7 mouse cellular contexts compared by ENCODE assay signal in the genomic region with DNA sequence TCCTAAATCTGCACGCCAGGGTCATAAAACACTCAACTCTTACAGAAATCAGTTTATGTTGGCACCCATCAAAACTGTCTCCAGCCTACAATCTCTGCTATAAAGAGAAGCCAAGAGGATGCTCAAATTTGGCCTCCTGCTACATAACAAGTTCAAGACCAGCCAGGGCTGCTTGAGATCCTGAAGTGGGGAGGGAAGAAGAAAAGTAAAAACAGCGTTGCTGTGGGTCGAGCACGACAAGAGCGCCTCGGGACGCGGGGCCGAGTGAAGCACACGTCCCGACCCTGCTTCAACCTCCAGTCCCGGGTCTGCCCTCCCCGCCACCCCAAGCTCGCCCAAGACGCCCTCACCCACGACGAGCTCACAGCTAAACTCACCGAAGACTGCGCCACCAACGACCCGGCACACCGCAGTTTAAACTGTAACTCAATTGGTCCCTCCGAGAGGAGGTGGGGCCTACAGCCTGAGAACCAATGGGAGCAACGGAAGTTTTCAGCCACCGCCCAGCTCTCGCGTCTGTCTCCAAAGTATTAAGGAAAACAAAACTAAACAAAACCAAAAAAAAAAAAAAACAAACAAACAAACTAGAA. TPM values are rescaled to one million over a fixed set of nuclear protein-coding genes. Genes with fewer than 3 reads are reported as not detected.
A peak's percentile ranks its signal among the peaks of the same experiment; 100 is the strongest.
DNase-seq lines count a peak whose midpoint lies in the region; ATAC-seq and TF ChIP-seq lines count a peak whose summit lies in the region.

A gene (minus strand): TSS at position 428 of the 590 bp plus-strand sequence.

- H3K4me1 ChIP-seq in intestine, embryonic 16.5 days (ENCODE audit: control insufficient read depth, insufficient read depth, low read length) = peaks cover 9% of the 10 kb centered on the region; the same call in 1 of the 2 replicates
- H3K4me1 ChIP-seq in midbrain, embryonic 12.5 days = peaks cover 7% of the 10 kb centered on the region; the same call in 1 of the 2 replicates
- H3K4me1 ChIP-seq in small intestine, adult 2 months (ENCODE audit: control insufficient read depth, insufficient read depth, insufficient read length, low read length) = peaks cover 6% of the 10 kb centered on the region; the same call in 1 of the 2 replicates

- peak within 1 kb of the TSS; percentile 54 for H3K4me2 ChIP-seq in intestine, embryonic 16.5 days (ENCODE audit: low read depth, low read length)
- peak within 1 kb of the TSS; percentile 55 for H3K4me2 ChIP-seq in midbrain, embryonic 12.5 days (replicated peaks)

- peak; percentile 86 for TF ChIP-seq POLR2A in small intestine, adult 2 months (IDR thresholded peaks at IDR 0.05; ENCODE audit: low read depth, low read length)

- no peak for TF ChIP-seq CTCF in small intestine, adult 2 months (IDR thresholded peaks at IDR 0.05; ENCODE audit: extremely low read depth, insufficient read length, insufficient replicate concordance, low read depth, low read length)

- peak within 1 kb of the TSS; percentile 53; the same call in 1 of the 2 replicates for H3K27ac ChIP-seq in intestine, embryonic 16.5 days (ENCODE audit: low read length)
- H3K27ac ChIP-seq in midbrain, embryonic 12.5 days (replicated peaks) = 0 out of 2 replicates have a peak within 1 kb of the TSS, but pooled peaks have one; percentile 30
- peak within 1 kb of the TSS; percentile 28 for H3K27ac ChIP-seq in small intestine, adult 2 months (ENCODE audit: insufficient read depth, low read depth, low read length)

- peak within 1 kb of the TSS; percentile 79 for H3K9ac ChIP-seq in intestine, embryonic 16.5 days (ENCODE audit: low read depth, low read length)
- peak within 1 kb of the TSS; percentile 55 for H3K9ac ChIP-seq in midbrain, embryonic 12.5 days (replicated peaks)

- H3K36me3 ChIP-seq in intestine, embryonic 16.5 days (ENCODE audit: control insufficient read depth, insufficient read depth, low read length) = no peaks in the 10 kb centered on the region; the same call in 1 of the 2 replicates
- H3K36me3 ChIP-seq in midbrain, embryonic 12.5 days = no peaks in the 10 kb centered on the region
- peaks cover 5% of the 10 kb centered on the region; the same call in 1 of the 2 replicates for H3K36me3 ChIP-seq in small intestine, adult 2 months (ENCODE audit: control insufficient read depth, insufficient read depth, low read length)

- ATAC-seq in intestine, embryonic 16.5 days = peak; percentile 98
- ATAC-seq in midbrain, embryonic 12.5 days (ENCODE audit: low FRiP score, low read depth) = peak; percentile 97

- peak within 1 kb of the TSS; percentile 64 for H3K4me3 ChIP-seq in intestine, embryonic 16.5 days (ENCODE audit: low read length)
- H3K4me3 ChIP-seq in midbrain, embryonic 12.5 days = peak within 1 kb of the TSS; percentile 61
- peak within 1 kb of the TSS; percentile 95 for H3K4me3 ChIP-seq in small intestine, adult 2 months (ENCODE audit: low read depth, low read length)

- 2% methylated on average over 27 of the region's 27 CpGs for WGBS in intestine, embryonic 16.5 days
- WGBS in midbrain, embryonic 12.5 days = 4% methylated on average over 27 of the region's 27 CpGs
- WGBS in small intestine, adult 2 months = 1% methylated on average over 27 of the region's 27 CpGs

- no peaks in the 10 kb centered on the region for H3K9me3 ChIP-seq in intestine, embryonic 16.5 days (ENCODE audit: control insufficient read depth, low read length)
- peaks cover 2% of the 10 kb centered on the region; the same call in 1 of the 2 replicates for H3K9me3 ChIP-seq in midbrain, embryonic 12.5 days

- H3K27me3 ChIP-seq in intestine, embryonic 16.5 days (replicated peaks; ENCODE audit: control insufficient read depth, insufficient read depth, low read length) = no peaks in the 10 kb centered on the region
- no peaks in the 10 kb centered on the region for H3K27me3 ChIP-seq in midbrain, embryonic 12.5 days
- H3K27me3 ChIP-seq in small intestine, adult 2 months (ENCODE audit: control insufficient read depth, insufficient read depth, low read length) = no peaks in the 10 kb centered on the region

- intact Hi-C loops in left cerebral cortex, postnatal 4 days (cut with DNase I) = no loop called here

- DNase-seq in adrenal gland, adult 8-10 months = peak; percentile 81
- peak; percentile 78 for DNase-seq in embryo, embryonic 9.5 days (ENCODE audit: extremely low spot score)
- peak; percentile 47 to 76 for DNase-seq in gastrocnemius, postnatal 4 days (ENCODE audit: low spot score in 2 of 2)
- DNase-seq in left cerebral cortex, postnatal 4 days = peak; percentile 70

RNA-seq across cellular contexts. Expression of the gene that starts here (rescaled TPM):
- total RNA-seq in adrenal gland, adult 8-10 months (2022) = 10 to 100 TPM; 41.3 to 59.5 (median 53.1) TPM
- total RNA-seq in gastrocnemius, postnatal 4 days (2021) = 10 to 100 TPM; 25.7 to 25.9 TPM
- polyA plus RNA-seq in intestine, embryonic 16.5 days (2015; fragmentation: Nextera tagmentation; extraction: Ambion mirVana) = 61.2 and 65.5 TPM in 2 replicates
- 10 to 100 TPM; 12.5 to 14.0 TPM for total RNA-seq in left cerebral cortex, postnatal 4 days (2021)
- polyA plus RNA-seq in midbrain, embryonic 12.5 days (2016; fragmentation: Nextera tagmentation; extraction: Ambion mirVana) = 73.3 and 76.1 TPM in 2 replicates
- polyA plus RNA-seq in small intestine, adult 2 months (2012; rRNA removed) = 6.7 and 7.5 TPM in 2 replicates

Comparison
In these comparisons a context has a peak if more than half of its experiments do, and no peak if none do; other contexts are left out.
1. Peak in every context shown above with its lines: DNase-seq, ATAC-seq, H3K4me3 ChIP-seq and H3K27ac ChIP-seq.